In the genomic region with DNA sequence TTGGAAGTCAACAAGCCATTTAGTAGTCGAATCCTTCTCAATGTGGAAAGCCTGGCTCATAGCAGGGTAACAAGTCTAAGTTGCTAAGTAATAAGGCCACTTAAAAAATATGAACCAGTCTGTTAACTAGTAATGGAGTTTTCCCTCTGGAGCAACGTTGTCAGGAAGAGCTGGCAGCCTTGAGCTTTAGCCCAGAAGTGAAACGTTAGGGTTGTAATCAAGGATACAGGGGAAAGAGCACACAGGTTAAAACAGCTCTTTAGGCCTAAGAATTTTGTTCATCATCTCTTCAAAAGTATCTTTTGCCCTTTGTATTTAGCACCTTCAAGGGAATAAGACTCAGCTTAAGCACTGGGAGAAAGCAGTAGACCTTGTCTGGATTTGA, we compare ENCODE assay signal across 8 mouse cellular contexts. TPM values are rescaled to one million over a fixed set of nuclear protein-coding genes. Genes with fewer than 3 reads are reported as not detected.
DNase-seq lines count a peak whose midpoint lies in the region; ATAC-seq and TF ChIP-seq lines count a peak whose summit lies in the region.

No protein-coding gene starts in this region.

- H3K4me2 ChIP-seq in neural tube, embryonic 11.5 days (ENCODE audit: low read depth): peak overlapping the region; percentile 57
- peak overlapping the region; percentile 64 for H3K4me2 ChIP-seq in intestine, postnatal 0 days (replicated peaks; ENCODE audit: low read depth)
- H3K4me2 ChIP-seq in stomach, embryonic 15.5 days: peak overlapping the region; percentile 42

- no peaks in the 10 kb centered on the region for H3K36me3 ChIP-seq in neural tube, embryonic 11.5 days (ENCODE audit: control insufficient read depth, insufficient read depth, low read length)
- H3K36me3 ChIP-seq in embryonic facial prominence, embryonic 10.5 days (replicated peaks): no peaks in the 10 kb centered on the region
- H3K36me3 ChIP-seq in intestine, postnatal 0 days (ENCODE audit: control insufficient read depth, insufficient read depth): no peaks in the 10 kb centered on the region
- H3K36me3 ChIP-seq in stomach, embryonic 15.5 days: no peaks in the 10 kb centered on the region

- H3K9ac ChIP-seq in neural tube, embryonic 11.5 days (ENCODE audit: low read length): peak overlapping the region; percentile 63
- H3K9ac ChIP-seq in intestine, postnatal 0 days (ENCODE audit: low read depth, low read length): peak overlapping the region; percentile 12; the same call in 1 of the 2 replicates
- peak overlapping the region; percentile 10; the same call in 1 of the 2 replicates for H3K9ac ChIP-seq in stomach, embryonic 15.5 days

- intact Hi-C loops in left cerebral cortex, postnatal 36 days (cut with DNase I): no loop called here
- intact Hi-C loops in left cerebral cortex, postnatal 10 days (cut with DNase I): loop anchor here (10.0 kb wide), 1 partner anchor 204 kb away; a partner anchor contains a TSS

- TF ChIP-seq CTCF in intestine, postnatal 0 days (IDR thresholded peaks at IDR 0.05; ENCODE audit: low read depth): no peak

- no peaks in the 10 kb centered on the region for H3K9me3 ChIP-seq in neural tube, embryonic 11.5 days (ENCODE audit: control insufficient read depth, low read length)
- H3K9me3 ChIP-seq in embryonic facial prominence, embryonic 10.5 days: no peaks in the 10 kb centered on the region
- H3K9me3 ChIP-seq in intestine, postnatal 0 days (ENCODE audit: control insufficient read depth): no peaks in the 10 kb centered on the region
- H3K9me3 ChIP-seq in stomach, embryonic 15.5 days: no peaks in the 10 kb centered on the region

- no peaks in the 10 kb centered on the region for H3K27me3 ChIP-seq in neural tube, embryonic 11.5 days (ENCODE audit: control insufficient read depth, insufficient read depth, low read length)
- H3K27me3 ChIP-seq in embryonic facial prominence, embryonic 10.5 days (replicated peaks; ENCODE audit: low read depth, poor library complexity, severe bottlenecking): no peaks in the 10 kb centered on the region
- H3K27me3 ChIP-seq in intestine, postnatal 0 days (replicated peaks; ENCODE audit: control insufficient read depth, insufficient read depth, low read length): no peaks in the 10 kb centered on the region
- H3K27me3 ChIP-seq in stomach, embryonic 15.5 days (replicated peaks): no peaks in the 10 kb centered on the region

- ATAC-seq in neural tube, embryonic 11.5 days (ENCODE audit: insufficient read depth, low FRiP score, low TSS enrichment): no peak
- ATAC-seq in intestine, postnatal 0 days: no peak
- ATAC-seq in stomach, embryonic 15.5 days (ENCODE audit: insufficient read depth, low FRiP score, low read depth): no peak

- H3K27ac ChIP-seq in neural tube, embryonic 11.5 days (ENCODE audit: low read depth, low read length): peak overlapping the region; percentile 85
- H3K27ac ChIP-seq in embryonic facial prominence, embryonic 10.5 days (replicated peaks): peak overlapping the region; percentile 96
- H3K27ac ChIP-seq in intestine, postnatal 0 days (ENCODE audit: low read depth, low read length): peak overlapping the region; percentile 76
- H3K27ac ChIP-seq in stomach, embryonic 15.5 days: peak overlapping the region; percentile 93

- H3K4me3 ChIP-seq in neural tube, embryonic 11.5 days (ENCODE audit: low read depth, low read length): peak overlapping the region; percentile 40
- H3K4me3 ChIP-seq in embryonic facial prominence, embryonic 10.5 days: peak overlapping the region; percentile 59
- H3K4me3 ChIP-seq in intestine, postnatal 0 days (ENCODE audit: low read depth, low read length): peak overlapping the region; percentile 38
- H3K4me3 ChIP-seq in stomach, embryonic 15.5 days (replicated peaks): peak overlapping the region; percentile 48

- WGBS in neural tube, embryonic 11.5 days: 5% methylated on average over 3 of the region's 3 CpGs
- 12% methylated on average over 3 of the region's 3 CpGs for WGBS in embryonic facial prominence, embryonic 10.5 days
- WGBS in intestine, postnatal 0 days: 3% methylated on average over 3 of the region's 3 CpGs
- WGBS in stomach, embryonic 15.5 days: 5% methylated on average over 3 of the region's 3 CpGs

- peaks cover 5% of the 10 kb centered on the region; the same call in 1 of the 2 replicates for H3K4me1 ChIP-seq in neural tube, embryonic 11.5 days (ENCODE audit: control insufficient read depth, insufficient read depth, low read length)
- peaks cover 35% of the 10 kb centered on the region for H3K4me1 ChIP-seq in embryonic facial prominence, embryonic 10.5 days
- no peaks in the 10 kb centered on the region for H3K4me1 ChIP-seq in intestine, postnatal 0 days (replicated peaks; ENCODE audit: control insufficient read depth, insufficient read depth, low read length)
- peaks cover 12% of the 10 kb centered on the region for H3K4me1 ChIP-seq in stomach, embryonic 15.5 days

- peak; percentile 23 for DNase-seq in neural tube, embryonic 11.5 days (ENCODE audit: low spot score)
- no peak for DNase-seq in neural tube, embryonic 10.5 days (ENCODE audit: extremely low spot score, low spot score)
- DNase-seq in embryonic facial prominence, embryonic 10.5 days (ENCODE audit: low spot score): peak; percentile 34
- no peak for DNase-seq in left cerebral cortex, postnatal 36 days (ENCODE audit: low spot score in 2 of 2)
- DNase-seq in left cerebral cortex, postnatal 10 days (ENCODE audit: extremely low spot score in 1 of 2, low spot score in 2 of 2): no peak
- DNase-seq in cerebellum, postnatal 25 days: no peak

RNA-seq across cellular contexts. Expression of a gene that starts 0.7 kb away (rescaled TPM):
- 0.94 and 1.5 TPM in 2 replicates for polyA plus RNA-seq in neural tube, embryonic 11.5 days (2014; fragmentation: Nextera tagmentation; extraction: Ambion mirVana)
- polyA plus RNA-seq in embryonic facial prominence, embryonic 10.5 days (2016; fragmentation: Nextera tagmentation; extraction: Ambion mirVana): 1.00 and 1.2 TPM in 2 replicates
- 0.46 TPM in 1 of 2 replicates, not detected in the other for polyA plus RNA-seq in intestine, postnatal 0 days (2015; fragmentation: Nextera tagmentation; extraction: Ambion mirVana)
- polyA plus RNA-seq in stomach, embryonic 15.5 days (2015; fragmentation: Nextera tagmentation; extraction: Ambion mirVana): 1.7 and 2.0 TPM in 2 replicates
- total RNA-seq in left cerebral cortex, postnatal 36 days (2021): 100 to 1,000 TPM; 173 to 184 TPM
- total RNA-seq in left cerebral cortex, postnatal 10 days (2021): 100 to 1,000 TPM; 148 to 159 TPM

RNA-seq across cellular contexts. Expression of a gene that starts 2.3 kb away (rescaled TPM):
- 0.58 TPM in 2 replicates for polyA plus RNA-seq in neural tube, embryonic 11.5 days (2014; fragmentation: Nextera tagmentation; extraction: Ambion mirVana)
- polyA plus RNA-seq in embryonic facial prominence, embryonic 10.5 days (2016; fragmentation: Nextera tagmentation; extraction: Ambion mirVana): 0.58 and 0.60 TPM in 2 replicates
- polyA plus RNA-seq in intestine, postnatal 0 days (2015; fragmentation: Nextera tagmentation; extraction: Ambion mirVana): 0.13 and 0.21 TPM in 2 replicates
- 0.89 and 0.98 TPM in 2 replicates for polyA plus RNA-seq in stomach, embryonic 15.5 days (2015; fragmentation: Nextera tagmentation; extraction: Ambion mirVana)
- total RNA-seq in left cerebral cortex, postnatal 36 days (2021): 1 to 10 TPM; 4.7 to 6.5 TPM
- 1 to 10 TPM; 4.5 to 5.3 TPM for total RNA-seq in left cerebral cortex, postnatal 10 days (2021)

RNA-seq across cellular contexts. Expression of a gene that starts 6.9 kb away (rescaled TPM):
- 0.51 and 1.4 TPM in 2 replicates for polyA plus RNA-seq in neural tube, embryonic 11.5 days (2014; fragmentation: Nextera tagmentation; extraction: Ambion mirVana)
- 0.97 and 1.2 TPM in 2 replicates for polyA plus RNA-seq in embryonic facial prominence, embryonic 10.5 days (2016; fragmentation: Nextera tagmentation; extraction: Ambion mirVana)
- polyA plus RNA-seq in intestine, postnatal 0 days (2015; fragmentation: Nextera tagmentation; extraction: Ambion mirVana): 0.37 TPM in 1 of 2 replicates, not detected in the other
- polyA plus RNA-seq in stomach, embryonic 15.5 days (2015; fragmentation: Nextera tagmentation; extraction: Ambion mirVana): 0.83 and 0.94 TPM in 2 replicates
- total RNA-seq in left cerebral cortex, postnatal 36 days (2021): 10 to 100 TPM; 17.9 to 18.2 TPM
- 10 to 100 TPM; 22.6 to 23.0 TPM for total RNA-seq in left cerebral cortex, postnatal 10 days (2021)

RNA-seq across cellular contexts. Expression of a gene that starts 7.6 kb away (rescaled TPM):
- polyA plus RNA-seq in neural tube, embryonic 11.5 days (2014; fragmentation: Nextera tagmentation; extraction: Ambion mirVana): 0.82 and 1.3 TPM in 2 replicates
- 1.1 TPM in 2 replicates for polyA plus RNA-seq in embryonic facial prominence, embryonic 10.5 days (2016; fragmentation: Nextera tagmentation; extraction: Ambion mirVana)
- polyA plus RNA-seq in intestine, postnatal 0 days (2015; fragmentation: Nextera tagmentation; extraction: Ambion mirVana): 0.18 and 0.23 TPM in 2 replicates
- polyA plus RNA-seq in stomach, embryonic 15.5 days (2015; fragmentation: Nextera tagmentation; extraction: Ambion mirVana): 1.0 and 1.5 TPM in 2 replicates
- 1 to 10 TPM in 1 of 2 experiments, under 1 TPM in 1; 0.79 to 1.2 TPM for total RNA-seq in left cerebral cortex, postnatal 36 days (2021)
- 1 to 10 TPM; 1.4 to 1.7 TPM for total RNA-seq in left cerebral cortex, postnatal 10 days (2021)

RNA-seq across cellular contexts. Expression of a gene that starts 11.4 kb away (rescaled TPM):
- 6.4 and 6.9 TPM in 2 replicates for polyA plus RNA-seq in neural tube, embryonic 11.5 days (2014; fragmentation: Nextera tagmentation; extraction: Ambion mirVana)
- polyA plus RNA-seq in embryonic facial prominence, embryonic 10.5 days (2016; fragmentation: Nextera tagmentation; extraction: Ambion mirVana): 5.8 and 6.8 TPM in 2 replicates
- 2.2 and 2.4 TPM in 2 replicates for polyA plus RNA-seq in intestine, postnatal 0 days (2015; fragmentation: Nextera tagmentation; extraction: Ambion mirVana)
- 6.7 TPM in 2 replicates for polyA plus RNA-seq in stomach, embryonic 15.5 days (2015; fragmentation: Nextera tagmentation; extraction: Ambion mirVana)
- 10 to 100 TPM; 46.6 to 51.6 TPM for total RNA-seq in left cerebral cortex, postnatal 36 days (2021)
- 10 to 100 TPM; 65.0 to 81.2 TPM for total RNA-seq in left cerebral cortex, postnatal 10 days (2021)

Comparison
In these comparisons a context has a peak if more than half of its experiments do, and no peak if none do; other contexts are left out.
1. DNase-seq: peak in neural tube, embryonic 11.5 days (single experiment) and embryonic facial prominence, embryonic 10.5 days (single experiment); none in neural tube, embryonic 10.5 days (single experiment), left cerebral cortex, postnatal 36 days (0 of 2), left cerebral cortex, postnatal 10 days (0 of 2) and cerebellum, postnatal 25 days (0 of 2).
2. H3K9ac ChIP-seq: peak in every context shown above with its lines; median percentile 63 in neural tube, embryonic 11.5 days; 12 in intestine, postnatal 0 days; 10 in stomach, embryonic 15.5 days.
3. Peak in every context shown above with its lines, with median percentiles within 50 percentile points of each other: H3K27ac ChIP-seq, H3K4me2 ChIP-seq and H3K4me3 ChIP-seq.